In genomic region chr15:31022497-31022896, GRCm38 (mm10) we compare ENCODE assay signal across 21 mouse cellular contexts.
DNase-seq lines count a peak whose midpoint lies in the region; ATAC-seq lines count a peak whose summit lies in the region.
"Had no signal": no experiment of that assay in that cellular context is flagged by ENCODE, and none has a peak within 500 bp of the region (broad histone marks: within the 10 kb centered on the region; RNA-seq: fewer than 3 reads in every experiment).

No protein-coding gene starts in this region.

- ATAC-seq in frontal cortex, adult (ENCODE audit: low TSS enrichment): peak; percentile 90
- ATAC-seq: activated CD4-positive, CD25-positive, alpha-beta regulatory T cell, adult 4 months; CD4-positive, CD25-positive, alpha-beta regulatory T cell, adult 4 months; forebrain, embryonic 13.5 days; forebrain, embryonic 15.5 days; Patski had no signal

- intact Hi-C loops in left cerebral cortex, postnatal 14 days (cut with DNase I): no loop called here
- intact Hi-C loops in heart, postnatal 36 days (cut with DNase I): no loop called here

- no peak for DNase-seq in frontal cortex, postnatal 10 days (ENCODE audit: low spot score in 2 of 2)
- peak; percentile 32 to 45 for DNase-seq in left cerebral cortex, postnatal 14 days (ENCODE audit: low spot score in 2 of 2)
- DNase-seq in left cerebral cortex, adult 18-20 months (ENCODE audit: low spot score in 2 of 2): no peak
- peak; percentile 47 for DNase-seq in right cerebral cortex, adult 18-20 months
- no peak for DNase-seq in right cerebral cortex, postnatal 14 days
- peak; percentile 64 for DNase-seq in brain, adult 2 months (ENCODE audit: low read depth, low spot score)
- DNase-seq in heart, postnatal 36 days: no peak
- DNase-seq: adrenal gland, adult 8-10 months; adrenal gland, postnatal 14 days; adrenal gland, postnatal 36 days; B cell, adult 2 months; cerebellum, adult 11 months; cerebellum, adult 2 months; cerebellum, adult 9-10 months; cerebellum, postnatal 25 days had no signal

Comparison
In these comparisons a context has a peak if more than half of its experiments do, and no peak if none do; other contexts are left out.
1. DNase-seq: peak in left cerebral cortex, postnatal 14 days (2 of 2), right cerebral cortex, adult 18-20 months (single experiment) and brain, adult 2 months (single experiment); none in frontal cortex, postnatal 10 days (0 of 2), left cerebral cortex, adult 18-20 months (0 of 2), right cerebral cortex, postnatal 14 days (single experiment) and heart, postnatal 36 days (0 of 2).